Mouse (Mus musculus): Measurements from ENCODE around the gene Sike1. TPM values are rescaled to one million over a fixed set of nuclear protein-coding genes. Genes with fewer than 3 reads are reported as not detected.

Gene Sike1
- polyA plus RNA-seq, 1 experiment = 20.0 TPM

GRCm38 (mm10) chr3:102970067-102970466, 25.4 kb upstream of the Sike1 start:
- H3K36me3 ChIP-seq (ENCODE audit: control insufficient read depth, insufficient read depth, low read length) = no peaks in the 10 kb centered on the region
- no peaks in the 10 kb centered on the region for H3K27me3 ChIP-seq (replicated peaks; ENCODE audit: control insufficient read depth, insufficient read depth, low read length)
- DNase-seq = no peak
- 85% methylated on average over 9 of the region's 9 CpGs for WGBS
- H3K4me3 ChIP-seq (ENCODE audit: insufficient read depth, low read depth, low read length) = no peak overlapping the region
- H3K27ac ChIP-seq (ENCODE audit: insufficient read depth, low read depth, low read length) = no peak overlapping the region
- no peak for TF ChIP-seq CTCF (conservative IDR thresholded peaks at IDR 0.05; ENCODE audit: insufficient read depth, insufficient read length, low read depth, low read length)
- no peak for TF ChIP-seq POLR2A (IDR thresholded peaks at IDR 0.05; ENCODE audit: low read depth, low read length)
- H3K4me1 ChIP-seq (ENCODE audit: control insufficient read depth, insufficient read depth, low read length) = no peaks in the 10 kb centered on the region

GRCm38 (mm10) chr3:102970508-102970907, 25.0 kb upstream of the Sike1 start:
- 94% methylated on average over 3 of the region's 3 CpGs for WGBS

GRCm38 (mm10) chr3:102976906-102977305, 18.6 kb upstream of the Sike1 start:
- Histone ChIP-seq H3K27me3 (replicated peaks; ENCODE audit: control insufficient read depth, insufficient read depth, low read length) (no peaks in the 10 kb centered on the region; the same call in 1 of the 2 replicates), H3K4me3 (ENCODE audit: insufficient read depth, low read depth, low read length) (no peak overlapping the region), H3K27ac (ENCODE audit: insufficient read depth, low read depth, low read length) (no peak overlapping the region), H3K4me1 (ENCODE audit: control insufficient read depth, insufficient read depth, low read length) (no peaks in the 10 kb centered on the region), H3K36me3 (ENCODE audit: control insufficient read depth, insufficient read depth, low read length) (no peaks in the 10 kb centered on the region)
- no peak for DNase-seq
- 74% methylated on average over 4 of the region's 4 CpGs for WGBS
- TF ChIP-seq POLR2A (IDR thresholded peaks at IDR 0.05; ENCODE audit: low read depth, low read length) (no peak), CTCF (conservative IDR thresholded peaks at IDR 0.05; ENCODE audit: insufficient read depth, insufficient read length, low read depth, low read length) (no peak)

More at GRCm38 (mm10) chr3:102970508-102970907, 25.0 kb upstream of the Sike1 start:
- no peak for DNase-seq
- Histone ChIP-seq H3K36me3 (ENCODE audit: control insufficient read depth, insufficient read depth, low read length) (no peaks in the 10 kb centered on the region), H3K27me3 (replicated peaks; ENCODE audit: control insufficient read depth, insufficient read depth, low read length) (no peaks in the 10 kb centered on the region), H3K27ac (ENCODE audit: insufficient read depth, low read depth, low read length) (no peak overlapping the region), H3K4me1 (ENCODE audit: control insufficient read depth, insufficient read depth, low read length) (no peaks in the 10 kb centered on the region), H3K4me3 (ENCODE audit: insufficient read depth, low read depth, low read length) (no peak overlapping the region)
- TF ChIP-seq POLR2A (IDR thresholded peaks at IDR 0.05; ENCODE audit: low read depth, low read length) (no peak), CTCF (conservative IDR thresholded peaks at IDR 0.05; ENCODE audit: insufficient read depth, insufficient read length, low read depth, low read length) (no peak)

- no peaks in the 10 kb centered on the region for H3K4me1 ChIP-seq (ENCODE audit: control insufficient read depth, insufficient read depth, low read length)
- H3K27me3 ChIP-seq (replicated peaks; ENCODE audit: control insufficient read depth, insufficient read depth, low read length) = no peaks in the 10 kb centered on the region; the same call in 1 of the 2 replicates
- H3K4me3 ChIP-seq (ENCODE audit: insufficient read depth, low read depth, low read length) = no peak overlapping the region
- WGBS = 46% methylated on average over 10 of the region's 10 CpGs
- TF ChIP-seq CTCF (conservative IDR thresholded peaks at IDR 0.05; ENCODE audit: insufficient read depth, insufficient read length, low read depth, low read length) = no peak
- TF ChIP-seq POLR2A (IDR thresholded peaks at IDR 0.05; ENCODE audit: low read depth, low read length) = no peak
- no peak for DNase-seq
- no peaks in the 10 kb centered on the region for H3K36me3 ChIP-seq (ENCODE audit: control insufficient read depth, insufficient read depth, low read length)
- H3K27ac ChIP-seq (ENCODE audit: insufficient read depth, low read depth, low read length) = no peak overlapping the region
These were observed 15.8 kb upstream of the Sike1 start for GRCm38 (mm10) chr3:102979550-102980348.

GRCm38 (mm10) chr3:102980349-102980736, 15.2 kb upstream of the Sike1 start:
- Histone ChIP-seq H3K27ac (ENCODE audit: insufficient read depth, low read depth, low read length) (no peak overlapping the region), H3K27me3 (replicated peaks; ENCODE audit: control insufficient read depth, insufficient read depth, low read length) (no peaks in the 10 kb centered on the region; the same call in 1 of the 2 replicates), H3K4me3 (ENCODE audit: insufficient read depth, low read depth, low read length) (no peak overlapping the region), H3K36me3 (ENCODE audit: control insufficient read depth, insufficient read depth, low read length) (no peaks in the 10 kb centered on the region), H3K4me1 (ENCODE audit: control insufficient read depth, insufficient read depth, low read length) (no peaks in the 10 kb centered on the region)
- 72% methylated on average over 3 of the region's 3 CpGs for WGBS
- TF ChIP-seq CTCF (conservative IDR thresholded peaks at IDR 0.05; ENCODE audit: insufficient read depth, insufficient read length, low read depth, low read length) = no peak
- no peak for DNase-seq

GRCm38 (mm10) chr3:102991041-102991440, 4.5 kb upstream of the Sike1 start:
- peaks cover 4% of the 10 kb centered on the region; the same call in 1 of the 2 replicates for H3K4me1 ChIP-seq (ENCODE audit: control insufficient read depth, insufficient read depth, low read length)
- H3K27me3 ChIP-seq (replicated peaks; ENCODE audit: control insufficient read depth, insufficient read depth, low read length) = no peaks in the 10 kb centered on the region
- H3K36me3 ChIP-seq (ENCODE audit: control insufficient read depth, insufficient read depth, low read length) = no peaks in the 10 kb centered on the region
- no peak for TF ChIP-seq POLR2A (IDR thresholded peaks at IDR 0.05; ENCODE audit: low read depth, low read length)
- TF ChIP-seq CTCF (conservative IDR thresholded peaks at IDR 0.05; ENCODE audit: insufficient read depth, insufficient read length, low read depth, low read length) = no peak
- no peak for DNase-seq
- 80% methylated on average over 8 of the region's 8 CpGs for WGBS
- no peak overlapping the region for H3K27ac ChIP-seq (ENCODE audit: insufficient read depth, low read depth, low read length)
- H3K4me3 ChIP-seq (ENCODE audit: insufficient read depth, low read depth, low read length) = no peak overlapping the region

GRCm38 (mm10) chr3:102992936-102993335, 2.6 kb upstream of the Sike1 start:
- Histone ChIP-seq H3K4me1 (ENCODE audit: control insufficient read depth, insufficient read depth, low read length) (peaks cover 4% of the 10 kb centered on the region; the same call in 1 of the 2 replicates), H3K27ac (ENCODE audit: insufficient read depth, low read depth, low read length) (no peak overlapping the region), H3K36me3 (ENCODE audit: control insufficient read depth, insufficient read depth, low read length) (no peaks in the 10 kb centered on the region), H3K27me3 (replicated peaks; ENCODE audit: control insufficient read depth, insufficient read depth, low read length) (no peaks in the 10 kb centered on the region), H3K4me3 (ENCODE audit: insufficient read depth, low read depth, low read length) (no peak overlapping the region)
- 31% methylated on average over 3 of the region's 3 CpGs for WGBS
- no peak for TF ChIP-seq POLR2A (IDR thresholded peaks at IDR 0.05; ENCODE audit: low read depth, low read length)
- no peak for TF ChIP-seq CTCF (conservative IDR thresholded peaks at IDR 0.05; ENCODE audit: insufficient read depth, insufficient read length, low read depth, low read length)
- DNase-seq = no peak
